Mouse (Mus musculus): ENCODE results near the gene Nek9.

DNA sequence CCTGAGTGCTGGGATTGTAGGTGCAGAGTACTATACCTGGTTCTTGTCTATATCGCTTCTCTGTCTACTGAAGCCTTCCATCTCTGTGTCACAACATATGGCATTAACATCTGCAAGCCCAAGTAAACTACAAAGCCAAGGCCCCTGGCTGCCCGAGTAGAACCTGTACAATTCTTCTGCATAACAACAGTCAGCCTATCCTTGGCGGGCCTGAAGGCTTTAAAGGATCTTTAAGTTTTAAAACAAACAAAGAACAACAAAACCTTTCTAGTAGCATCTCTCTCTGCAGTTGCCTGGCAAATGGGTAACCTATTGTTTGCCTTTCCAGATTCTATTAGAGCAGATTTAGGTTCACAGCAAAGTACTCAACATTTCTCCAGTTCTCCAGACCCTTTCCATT, 14.9 kb upstream of the Nek9 start:
- TF ChIP-seq POLR2A (IDR thresholded peaks at IDR 0.05; ENCODE audit: borderline replicate concordance, low read depth, low read length) (no peak), CTCF (IDR thresholded peaks at IDR 0.05; ENCODE audit: low read depth, low read length) (no peak)

All from bone marrow macrophage, adult 2 months (primary cell).